Mouse (Mus musculus) telencephalon, adult 2 months (tissue): ENCODE measurements at regions not wholly inside any gene's neighbourhood (a gene's known extent, or its start where the extent isn't known, plus 50 kb on each side); places are given as distances from the start of the nearest gene placed in this dataset.

Experiments
- DNase-seq: peaks from one replicate; pipeline ENCODE4 v3.0.0-alpha.2; 2011; ENCODE audit warnings: low read depth, low spot score

GRCm38 (mm10) chr15:96521125-96521455 lies 60.4 kb upstream of the Scaf11 start:
- DNase-seq = no peak

DNA sequence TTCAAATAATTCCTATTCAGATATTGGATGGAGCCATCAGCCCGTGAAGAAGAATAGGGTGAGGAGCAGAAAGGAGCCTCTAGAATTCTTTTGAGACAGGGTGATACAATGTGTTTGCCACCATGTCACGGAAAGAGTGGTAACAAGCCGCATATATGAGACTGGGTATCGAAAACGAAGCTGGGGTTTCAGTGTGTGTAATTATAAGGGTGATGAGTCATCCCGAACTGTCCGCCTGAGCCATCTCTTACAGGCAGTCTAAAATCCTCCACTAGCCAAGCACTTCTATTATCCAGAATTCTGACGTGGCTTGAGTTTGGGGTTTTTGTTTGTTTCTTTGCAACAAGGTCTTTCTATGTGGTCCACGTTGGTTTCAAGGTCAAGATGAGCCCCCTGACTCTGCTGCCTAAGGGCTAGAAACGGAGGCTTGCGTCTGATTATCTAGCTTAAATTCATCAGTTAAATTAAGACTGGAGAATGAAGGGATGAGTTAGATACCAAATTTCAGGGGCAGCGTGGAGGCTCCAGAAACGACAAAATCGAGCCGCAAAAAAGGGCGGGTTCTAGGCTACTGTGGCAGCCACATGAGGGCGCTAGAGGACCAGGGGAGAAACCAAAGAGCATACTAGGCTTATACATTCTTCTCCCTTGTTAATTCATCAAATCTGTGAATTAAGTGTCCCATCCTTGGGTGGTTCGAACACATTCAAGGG lies 59.9 kb upstream of the Scaf11 start:
- DNase-seq = no peak

DNA sequence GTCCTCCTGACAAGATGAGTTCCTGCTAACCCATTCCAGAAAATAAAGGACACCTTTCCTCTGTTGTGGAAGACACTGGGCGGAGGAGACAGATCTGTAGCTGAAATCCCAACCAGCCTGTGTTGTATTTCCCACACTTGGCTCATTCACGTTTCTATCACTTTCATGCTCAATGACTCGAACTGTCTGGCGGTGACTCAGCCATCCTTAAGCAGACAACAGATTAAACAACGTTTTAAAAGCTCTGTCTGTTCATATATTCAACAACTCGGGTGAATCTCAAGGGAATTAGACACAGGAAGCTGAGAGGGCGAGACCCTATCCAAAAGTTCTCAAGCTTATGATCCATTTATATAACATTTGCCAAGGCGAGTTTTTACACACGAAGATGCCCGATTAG lies 57.5 kb upstream of the Scaf11 start:
- no peak for DNase-seq

- DNase-seq = no peak
These were observed 55.0 kb upstream of the Scaf11 start for GRCm38 (mm10) chr15:96515620-96516019.

DNA sequence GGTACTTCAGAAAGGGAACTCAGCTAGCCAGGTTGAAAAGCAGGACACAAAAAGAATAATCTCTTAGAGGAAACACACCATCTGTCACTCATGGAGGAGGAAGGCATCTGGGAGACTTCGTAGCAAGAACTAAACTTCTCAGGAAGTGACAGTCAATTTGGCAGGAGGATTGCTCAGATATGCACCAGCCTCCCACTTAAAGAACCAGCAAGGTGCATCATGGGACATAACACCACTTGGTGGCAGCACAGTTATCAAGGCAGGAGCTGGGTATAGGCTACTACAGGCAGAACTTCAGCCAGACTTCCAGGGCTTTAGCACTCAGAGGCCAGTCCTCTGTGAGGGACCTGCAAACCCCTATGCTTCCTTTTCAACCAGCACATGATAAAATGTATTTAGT lies 52.0 kb upstream of the Scaf11 start:
- peak; percentile 50 for DNase-seq
